Comparison of ENCODE assay signal across 8 mouse cellular contexts in genomic region chr3:157534786-157535415, GRCm38 (mm10). TPM values are rescaled to one million over a fixed set of nuclear protein-coding genes. Genes with fewer than 3 reads are reported as not detected.
DNase-seq lines count a peak whose midpoint lies in the region; ATAC-seq and TF ChIP-seq lines count a peak whose summit lies in the region.

No protein-coding gene starts in this region.

- DNase-seq in adrenal gland, adult 8-10 months: peak; percentile 9
- no peak for DNase-seq in adrenal gland, adult (ENCODE audit: inconsistent age in 2 of 2, low spot score in 1 of 2)
- peak; percentile 32 for DNase-seq in thymus, postnatal 0 days (ENCODE audit: low spot score)
- no peak for DNase-seq in thymus, adult 18-20 months
- no peak for DNase-seq in hindbrain, embryonic 10.5 days (ENCODE audit: low spot score)
- peak; percentile 61 for DNase-seq in lung, postnatal 0 days (ENCODE audit: low spot score)
- DNase-seq in stomach, postnatal 0 days (ENCODE audit: low spot score): no peak
- no peak for DNase-seq in left cerebral cortex, adult 8-10 months (ENCODE audit: low spot score in 2 of 2)

- H3K4me2 ChIP-seq in lung, postnatal 0 days (replicated peaks; ENCODE audit: low read depth, low read length): peak overlapping the region; percentile 64
- H3K4me2 ChIP-seq in stomach, postnatal 0 days (replicated peaks; ENCODE audit: low read depth): peak overlapping the region; percentile 57

- peak overlapping the region; percentile 88 for H3K4me3 ChIP-seq in hindbrain, embryonic 10.5 days
- H3K4me3 ChIP-seq in lung, postnatal 0 days (ENCODE audit: low read depth, low read length): peak overlapping the region; percentile 89
- H3K4me3 ChIP-seq in stomach, postnatal 0 days (ENCODE audit: low read depth, low read length): peak overlapping the region; percentile 82

- H3K4me1 ChIP-seq in hindbrain, embryonic 10.5 days (replicated peaks): peaks cover 14% of the 10 kb centered on the region
- no peaks in the 10 kb centered on the region for H3K4me1 ChIP-seq in lung, postnatal 0 days (ENCODE audit: insufficient read depth, low read depth, low read length)
- peaks cover 2% of the 10 kb centered on the region; the same call in 1 of the 2 replicates for H3K4me1 ChIP-seq in stomach, postnatal 0 days (replicated peaks; ENCODE audit: control insufficient read depth, insufficient read depth)

- WGBS in hindbrain, embryonic 10.5 days: 4% methylated on average over 15 of the region's 15 CpGs
- WGBS in lung, postnatal 0 days: 2% methylated on average over 15 of the region's 15 CpGs
- 2% methylated on average over 15 of the region's 15 CpGs for WGBS in stomach, postnatal 0 days

- no peak for TF ChIP-seq CTCF in lung, postnatal 0 days (IDR thresholded peaks at IDR 0.05)
- no peak for TF ChIP-seq CTCF in stomach, postnatal 0 days (IDR thresholded peaks at IDR 0.05; ENCODE audit: low read depth)

- no peak for TF ChIP-seq EP300 in lung, postnatal 0 days (IDR thresholded peaks at IDR 0.05)
- TF ChIP-seq EP300 in stomach, postnatal 0 days (optimal IDR thresholded peaks at IDR 0.05): no peak

- H3K27me3 ChIP-seq in hindbrain, embryonic 10.5 days (ENCODE audit: insufficient read depth, poor library complexity, severe bottlenecking): peaks cover 33% of the 10 kb centered on the region
- H3K27me3 ChIP-seq in lung, postnatal 0 days (replicated peaks; ENCODE audit: insufficient read depth, low read length): peaks cover 15% of the 10 kb centered on the region; the same call in 1 of the 2 replicates
- H3K27me3 ChIP-seq in stomach, postnatal 0 days (ENCODE audit: control insufficient read depth, insufficient read depth, low read length): peaks cover 5% of the 10 kb centered on the region; the same call in 1 of the 2 replicates

- H3K9ac ChIP-seq in lung, postnatal 0 days (replicated peaks; ENCODE audit: low read depth): peak overlapping the region; percentile 73
- peak overlapping the region; percentile 91 for H3K9ac ChIP-seq in stomach, postnatal 0 days (ENCODE audit: low read length)

- peak; percentile 17 for ATAC-seq in lung, postnatal 0 days
- peak; percentile 24; the same call in 1 of the 2 replicates for ATAC-seq in stomach, postnatal 0 days (ENCODE audit: low FRiP score, low TSS enrichment)

- peaks cover 38% of the 10 kb centered on the region for H3K36me3 ChIP-seq in hindbrain, embryonic 10.5 days
- peaks cover 6% of the 10 kb centered on the region; the same call in 1 of the 2 replicates for H3K36me3 ChIP-seq in lung, postnatal 0 days (ENCODE audit: insufficient read depth, low read length)
- H3K36me3 ChIP-seq in stomach, postnatal 0 days (ENCODE audit: control insufficient read depth, insufficient read depth, low read length): no peaks in the 10 kb centered on the region

- no peaks in the 10 kb centered on the region for H3K9me3 ChIP-seq in hindbrain, embryonic 10.5 days
- no peaks in the 10 kb centered on the region for H3K9me3 ChIP-seq in lung, postnatal 0 days (ENCODE audit: low read length)
- no peaks in the 10 kb centered on the region for H3K9me3 ChIP-seq in stomach, postnatal 0 days (ENCODE audit: control insufficient read depth, low read length)

- H3K27ac ChIP-seq in hindbrain, embryonic 10.5 days: peak overlapping the region; percentile 99
- H3K27ac ChIP-seq in lung, postnatal 0 days (ENCODE audit: low read length): peak overlapping the region; percentile 96
- peak overlapping the region; percentile 95 for H3K27ac ChIP-seq in stomach, postnatal 0 days (replicated peaks)

RNA-seq across cellular contexts. Expression of gene Zranb2, which starts 0.9 kb away (rescaled TPM):
- 10 to 100 TPM; 67.6 to 89.2 (median 75.9) TPM for total RNA-seq in adrenal gland, adult 8-10 months (2022)
- polyA plus RNA-seq in thymus, postnatal 0 days (2015; fragmentation: Nextera tagmentation; extraction: Ambion mirVana): 94.0 and 108 TPM in 2 replicates
- 90.4 and 107 TPM in 2 replicates for polyA plus RNA-seq in hindbrain, embryonic 10.5 days (2016; fragmentation: Nextera tagmentation; extraction: Ambion mirVana)
- 50.3 and 52.2 TPM in 2 replicates for polyA plus RNA-seq in lung, postnatal 0 days (2015; fragmentation: Nextera tagmentation; extraction: Ambion mirVana)
- 37.6 and 42.1 TPM in 2 replicates for polyA plus RNA-seq in stomach, postnatal 0 days (2015; fragmentation: Nextera tagmentation; extraction: Ambion mirVana)
- total RNA-seq in left cerebral cortex, adult 8-10 months (2022): 100 to 1,000 TPM; 130 to 155 (median 135) TPM

RNA-seq across cellular contexts. Expression of gene Ptger3, which starts 31.8 kb away (rescaled TPM):
- total RNA-seq in adrenal gland, adult 8-10 months (2022): 10 to 100 TPM in 3 of 4 experiments, 1 to 10 TPM in 1; 9.8 to 26.7 (median 17.5) TPM
- polyA plus RNA-seq in thymus, postnatal 0 days (2015; fragmentation: Nextera tagmentation; extraction: Ambion mirVana): 2.8 and 3.4 TPM in 2 replicates
- polyA plus RNA-seq in hindbrain, embryonic 10.5 days (2016; fragmentation: Nextera tagmentation; extraction: Ambion mirVana): 0.81 and 3.5 TPM in 2 replicates
- polyA plus RNA-seq in lung, postnatal 0 days (2015; fragmentation: Nextera tagmentation; extraction: Ambion mirVana): 10.3 and 14.3 TPM in 2 replicates
- polyA plus RNA-seq in stomach, postnatal 0 days (2015; fragmentation: Nextera tagmentation; extraction: Ambion mirVana): 17.4 and 17.8 TPM in 2 replicates
- 1 to 10 TPM; 4.3 to 5.2 (median 4.8) TPM for total RNA-seq in left cerebral cortex, adult 8-10 months (2022)

Comparison
In these comparisons a context has a peak if more than half of its experiments do, and no peak if none do; other contexts are left out.
1. DNase-seq: peak in adrenal gland, adult 8-10 months (single experiment), thymus, postnatal 0 days (single experiment) and lung, postnatal 0 days (single experiment); none in adrenal gland, adult (0 of 2), thymus, adult 18-20 months (0 of 2), hindbrain, embryonic 10.5 days (single experiment), stomach, postnatal 0 days (single experiment) and left cerebral cortex, adult 8-10 months (0 of 2).
2. Peak in every context shown above with its lines, with median percentiles within 50 percentile points of each other: H3K27ac ChIP-seq and H3K4me3 ChIP-seq.